Mouse (Mus musculus) thymus, adult 2 months (tissue): ENCODE results near the gene Olfr1316. TPM values are rescaled to one million over a fixed set of nuclear protein-coding genes. Genes with fewer than 3 reads are reported as not detected.

ENCODE experiments used
- DNase-seq: peaks from one replicate; pipeline ENCODE4 v3.0.0; 2021
- H3K27ac ChIP-seq: fragments of 200-500 bp; 2 replicates; pipeline ENCODE4 v1.5.1; 2012; ENCODE audit warnings: low read length, control low read depth; ENCODE audit not compliant: control insufficient read depth, insufficient read depth
- H3K27me3 ChIP-seq: fragments of 200-500 bp; 2 replicates; pipeline ENCODE4 v1.6.1; 2012; ENCODE audit warnings: mild to moderate bottlenecking, low read length, moderate library complexity, mixed read lengths; ENCODE audit not compliant: control insufficient read depth, insufficient read depth
- H3K36me3 ChIP-seq: fragments of 200-500 bp; 2 replicates; pipeline ENCODE4 v1.6.1; 2012; ENCODE audit warnings: mild to moderate bottlenecking, low read length, moderate library complexity; ENCODE audit not compliant: control insufficient read depth, insufficient read depth
- H3K4me1 ChIP-seq: fragments of 200-500 bp; replicated peaks from 2 replicates; pipeline ENCODE4 v1.6.1; 2012; ENCODE audit warnings: low read length; ENCODE audit not compliant: control insufficient read depth, insufficient read depth
- H3K4me3 ChIP-seq: fragments of 200-500 bp; 2 replicates; pipeline ENCODE4 v1.5.1; 2012; ENCODE audit warnings: mild to moderate bottlenecking, low read length, control low read depth, moderate library complexity; ENCODE audit not compliant: control insufficient read depth, insufficient read depth
- CTCF ChIP-seq: fragments of 200-500 bp; IDR thresholded peaks from 2 replicates; pipeline ENCODE4 v1.5.1; 2012; ENCODE audit warnings: mild to moderate bottlenecking, control low read depth, low read length, moderate library complexity, borderline replicate concordance; ENCODE audit not compliant: control insufficient read depth, poor library complexity, insufficient read depth; ENCODE audit errors: extremely low read depth
- POLR2A ChIP-seq: fragments of 200-500 bp; IDR thresholded peaks from 2 replicates; pipeline ENCODE4 v1.6.1; 2012; ENCODE audit warnings: mild to moderate bottlenecking, low read length, control low read depth, moderate library complexity; ENCODE audit not compliant: control insufficient read depth, poor library complexity, insufficient read depth; ENCODE audit errors: extremely low read depth
- WGBS: fragments of 180-500 bp; shearing (Covaris S2); methylation state at CpG from one replicate; pipeline ENCODE4 v1.1.7; 2018; 5-methylcytosine and 5-hydroxymethylcytosine counted together
- polyA plus RNA-seq: library from polyadenylated mRNA; depleted of rRNA; stranded (reverse); fragments of >200 nt; gene quantifications from 2 replicates; pipeline ENCODE4 v1.2.3, GENCODE M21; 2012; rRNA removed

Olfr1316 gene
- polyA plus RNA-seq = not detected in 2 replicates

GRCm38 (mm10) chr2:112134877-112135276 is at the start of gene Olfr1316:
Gene Olfr1316 (minus strand): TSS chr2:112134977.
- no peaks in the 10 kb centered on the region for H3K36me3 ChIP-seq
- 96% methylated on average over 2 of the region's 2 CpGs for WGBS
- H3K27me3 ChIP-seq = no peaks in the 10 kb centered on the region
- H3K4me3 ChIP-seq = no peak within 1 kb of the TSS
- DNase-seq = no peak
- H3K27ac ChIP-seq = no peak within 1 kb of the TSS
- no peaks in the 10 kb centered on the region for H3K4me1 ChIP-seq
- no peak for TF ChIP-seq CTCF
- no peak for TF ChIP-seq POLR2A

GRCm38 (mm10) chr2:112153898-112154297 is 19.1 kb upstream of the Olfr1316 start, which contains the start of gene Olfr1318:
Gene Olfr1318 (plus strand): TSS chr2:112154198.
- Histone ChIP-seq H3K27me3 (no peaks in the 10 kb centered on the region), H3K4me1 (no peaks in the 10 kb centered on the region), H3K36me3 (no peaks in the 10 kb centered on the region), H3K27ac (no peak within 1 kb of the TSS), H3K4me3 (no peak within 1 kb of the TSS)
- TF ChIP-seq CTCF (no peak), POLR2A (no peak)
- DNase-seq = no peak

GRCm38 (mm10) chr2:112140029-112140428 is 5.3 kb upstream of the Olfr1316 start, which contains the start of gene Olfr1317:
Gene Olfr1317 (plus strand): TSS chr2:112140329.
- no peaks in the 10 kb centered on the region for H3K36me3 ChIP-seq
- H3K27me3 ChIP-seq = no peaks in the 10 kb centered on the region
- WGBS = 78% methylated on average over 2 of the region's 2 CpGs
- H3K27ac ChIP-seq = no peak within 1 kb of the TSS
- TF ChIP-seq POLR2A (no peak), CTCF (no peak)
- H3K4me3 ChIP-seq = no peak within 1 kb of the TSS
- H3K4me1 ChIP-seq = no peaks in the 10 kb centered on the region
- no peak for DNase-seq

- no peaks in the 10 kb centered on the region for H3K27me3 ChIP-seq
- WGBS = 79% methylated on average over 1 of the region's 1 CpGs
- H3K36me3 ChIP-seq = no peaks in the 10 kb centered on the region
- no peak for DNase-seq
- no peak within 1 kb of the TSS for H3K27ac ChIP-seq
- H3K4me3 ChIP-seq = no peak within 1 kb of the TSS
- no peaks in the 10 kb centered on the region for H3K4me1 ChIP-seq
- TF ChIP-seq POLR2A (no peak), CTCF (no peak)
These were observed 19.4 kb downstream of the Olfr1316 start, which contains the start of gene Olfr1315-ps1 for GRCm38 (mm10) chr2:112115340-112115739. Gene Olfr1315-ps1 (minus strand): TSS chr2:112115440.

- no peaks in the 10 kb centered on the region for H3K27me3 ChIP-seq
- TF ChIP-seq CTCF (no peak), POLR2A (no peak)
- H3K27ac ChIP-seq = no peak within 1 kb of the TSS
- no peak for DNase-seq
- H3K4me1 ChIP-seq = no peaks in the 10 kb centered on the region
- H3K4me3 ChIP-seq = no peak within 1 kb of the TSS
- no peaks in the 10 kb centered on the region for H3K36me3 ChIP-seq
These were observed 38.1 kb downstream of the Olfr1316 start, which contains the start of gene Olfr1314 for GRCm38 (mm10) chr2:112096681-112097080. Gene Olfr1314 (minus strand): TSS chr2:112096781.

- DNase-seq = no peak
- TF ChIP-seq POLR2A (no peak), CTCF (no peak)
- H3K4me3 ChIP-seq = no peak within 1 kb of the TSS
These were observed 57.0 kb downstream of the Olfr1316 start, which contains the start of gene Olfr1313 for GRCm38 (mm10) chr2:112077743-112078142. Gene Olfr1313 (minus strand): TSS chr2:112077843.

More at GRCm38 (mm10) chr2:112077743-112078142, 57.0 kb downstream of the Olfr1316 start, which contains the start of gene Olfr1313:
- Histone ChIP-seq H3K27ac (no peak within 1 kb of the TSS), H3K4me1 (no peaks in the 10 kb centered on the region), H3K36me3 (no peaks in the 10 kb centered on the region), H3K27me3 (no peaks in the 10 kb centered on the region)

Other genes with a start within 250 kb of the Olfr1316 start
- not detected in 2 replicates for gene Olfr1306, start 218.7 kb downstream of the Olfr1316 start, polyA plus RNA-seq
- gene Olfr1307, start 185.5 kb downstream of the Olfr1316 start, polyA plus RNA-seq = not detected in 2 replicates
- not detected in 2 replicates for gene Olfr1308, start 170.0 kb downstream of the Olfr1316 start, polyA plus RNA-seq
- not detected in 2 replicates for gene Olfr1309, start 144.7 kb downstream of the Olfr1316 start, polyA plus RNA-seq
- not detected in 2 replicates for gene Olfr1310, start 122.3 kb downstream of the Olfr1316 start, polyA plus RNA-seq
- gene Olfr1311, start 110.6 kb downstream of the Olfr1316 start, polyA plus RNA-seq = not detected in 2 replicates
- gene Olfr1312, start 84.7 kb downstream of the Olfr1316 start, polyA plus RNA-seq = not detected in 2 replicates
- gene Olfr1313, start 57.1 kb downstream of the Olfr1316 start, polyA plus RNA-seq = not detected in 2 replicates
- not detected in 2 replicates for gene Olfr1314, start 38.2 kb downstream of the Olfr1316 start, polyA plus RNA-seq
- gene Olfr1315-ps1, start 19.5 kb downstream of the Olfr1316 start, polyA plus RNA-seq = not detected in 2 replicates
- gene Olfr1317, start 5.4 kb upstream of the Olfr1316 start, polyA plus RNA-seq = not detected in 2 replicates
- not detected in 2 replicates for gene Olfr1318, start 19.2 kb upstream of the Olfr1316 start, polyA plus RNA-seq
- 70.0 and 77.7 TPM in 2 replicates for gene Lpcat4, start 104.5 kb upstream of the Olfr1316 start, polyA plus RNA-seq
- 0.03 TPM in 1 of 2 replicates, not detected in the other for gene Nutm1, start 124.3 kb upstream of the Olfr1316 start, polyA plus RNA-seq
- 100 and 126 TPM in 2 replicates for gene Nop10, start 126.9 kb upstream of the Olfr1316 start, polyA plus RNA-seq
- 97.6 and 97.8 TPM in 2 replicates for gene Slc12a6, start 130.8 kb upstream of the Olfr1316 start, polyA plus RNA-seq
- 0.03 TPM in 1 of 2 replicates, not detected in the other for gene Gm21985, start 131.3 kb upstream of the Olfr1316 start, polyA plus RNA-seq
- gene Emc4, start 233.1 kb upstream of the Olfr1316 start, polyA plus RNA-seq = 82.1 and 96.1 TPM in 2 replicates
- 2.3 and 2.6 TPM in 2 replicates for gene Katnbl1, start 244.2 kb upstream of the Olfr1316 start, polyA plus RNA-seq